Mouse (Mus musculus) ES-E14 (cell line): Measurements from ENCODE around the gene Commd1.

ENCODE experiments used
- CHD2 ChIP-seq: IDR thresholded peaks from 2 replicates; pipeline ENCODE4 v1.6.1; 2014; ENCODE audit warnings: mild to moderate bottlenecking, low read depth, low read length, inconsistent platforms
- HCFC1 ChIP-seq: IDR thresholded peaks from 2 replicates; pipeline ENCODE4 v1.6.1; 2012; ENCODE audit warnings: low read length, inconsistent platforms, borderline replicate concordance; ENCODE audit not compliant: insufficient read depth
- MAFK ChIP-seq: IDR thresholded peaks from 2 replicates; pipeline ENCODE4 v1.6.1; 2014; ENCODE audit warnings: mild to moderate bottlenecking, low read depth, low read length, inconsistent platforms; ENCODE audit not compliant: insufficient read depth

DNA sequence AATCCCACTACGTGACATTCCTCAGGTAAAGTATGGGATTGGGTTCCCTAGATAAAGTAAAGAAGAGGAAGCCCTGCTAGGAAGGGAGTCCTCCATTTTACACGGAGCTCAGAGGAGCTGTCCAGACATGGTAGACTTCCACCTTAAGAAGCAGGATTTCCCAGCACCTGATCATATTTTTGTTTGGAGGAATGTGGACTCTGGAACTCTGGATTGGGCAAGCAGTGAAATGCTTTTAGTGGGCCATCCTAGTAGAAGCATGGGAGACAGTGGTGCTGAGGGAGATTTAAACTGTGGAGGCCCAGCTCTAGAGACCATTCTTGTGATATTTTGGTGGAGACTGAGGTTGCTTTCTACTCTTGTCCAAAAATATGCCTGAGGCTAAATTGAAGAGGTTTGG lies 59.6 kb downstream of the Commd1 start:
- no peak for TF ChIP-seq MAFK
- TF ChIP-seq CHD2, result no peak
- no peak for TF ChIP-seq HCFC1
